Mouse (Mus musculus) limb, embryonic 14.5 days (tissue): Measurements from ENCODE around the gene Frmpd2. TPM values are rescaled to one million over a fixed set of nuclear protein-coding genes. Genes with fewer than 3 reads are reported as not detected.
A peak's percentile ranks its signal among the peaks of the same experiment; 100 is the strongest.

Experiments
- ATAC-seq: fragments of 200-750 bp; cut with Nextera tagmentation; 2 replicates; pipeline ENCODE4 v1.8.0; 2017; ENCODE audit warnings: low read depth, moderate number of reproducible peaks, moderate TSS enrichment; ENCODE audit not compliant: low FRiP score
- DNase-seq: peaks from one replicate; pipeline ENCODE4 v3.0.0-alpha.2; 2015; ENCODE audit warnings: low spot score
- H3K27ac ChIP-seq: fragments of 300-500 bp; sonication (generic); replicated peaks from 2 replicates; pipeline ENCODE4 v1.5.1; 2014; ENCODE audit warnings: low read depth, mild to moderate bottlenecking, low read length, moderate library complexity, mixed read lengths
- H3K27me3 ChIP-seq: fragments of 300-500 bp; sonication (generic); 2 replicates; pipeline ENCODE4 v1.6.1; 2014; ENCODE audit warnings: low read length, mixed read lengths; ENCODE audit not compliant: control insufficient read depth, insufficient read depth
- H3K36me3 ChIP-seq: fragments of 300-500 bp; sonication (generic); 2 replicates; pipeline ENCODE4 v1.6.1; 2014; ENCODE audit warnings: mild to moderate bottlenecking, low read length, moderate library complexity, mixed read lengths; ENCODE audit not compliant: control insufficient read depth, insufficient read depth
- H3K4me1 ChIP-seq: fragments of 300-500 bp; sonication (generic); 2 replicates; pipeline ENCODE4 v1.6.1; 2014; ENCODE audit warnings: antibody characterized with exemption, low read length, mixed read lengths; ENCODE audit not compliant: control insufficient read depth, insufficient read depth
- H3K4me2 ChIP-seq: fragments of 300-500 bp; sonication (generic); replicated peaks from 2 replicates; pipeline ENCODE4 v1.6.1; 2014; ENCODE audit warnings: low read depth, mild to moderate bottlenecking, low read length, moderate library complexity; ENCODE audit not compliant: severe bottlenecking
- H3K4me3 ChIP-seq: fragments of 300-500 bp; sonication (generic); replicated peaks from 2 replicates; pipeline ENCODE4 v1.5.1; 2014; ENCODE audit warnings: low read length
- H3K9ac ChIP-seq: fragments of 300-500 bp; sonication (generic); 2 replicates; pipeline ENCODE4 v1.6.1; 2014; ENCODE audit warnings: mild to moderate bottlenecking, low read depth, low read length, moderate library complexity; ENCODE audit not compliant: severe bottlenecking
- H3K9me3 ChIP-seq: fragments of 300-500 bp; sonication (generic); 2 replicates; pipeline ENCODE4 v1.6.1; 2016; ENCODE audit warnings: low read length; ENCODE audit not compliant: control insufficient read depth
- POLR2A ChIP-seq: fragments of 200-500 bp; IDR thresholded peaks from 2 replicates; pipeline ENCODE4 v1.8.0; 2012; ENCODE audit warnings: inconsistent platforms, mild to moderate bottlenecking, moderate library complexity, borderline replicate concordance; ENCODE audit not compliant: insufficient read depth, insufficient read length; ENCODE audit errors: extremely low read depth
- WGBS: fragments of 180-500 bp; shearing (Covaris S2); extraction: QIAGEN DNeasy Blood & Tissue Kit; methylation state at CpG from one replicate; pipeline ENCODE4 v1.1.7; 2014; 5-methylcytosine and 5-hydroxymethylcytosine counted together
- polyA plus RNA-seq, 2 experiments: library from polyadenylated mRNA; depleted of rRNA in 1 of 2; stranded (reverse) in 1 of 2; unstranded in 1 of 2; fragments of >200 nt; fragmentation: Nextera tagmentation in 1 of 2; extraction: Ambion mirVana in 1 of 2; gene quantifications; 2 replicates each; pipeline versions ENCODE4 v1.2.1 to v1.2.3; 2012 to 2014

Gene Frmpd2
- polyA plus RNA-seq, 2 experiments: 0.01 TPM; not detected in 1

- DNase-seq: no peak
- H3K4me3 ChIP-seq: no peak overlapping the region
- no peak overlapping the region for H3K27ac ChIP-seq
- no peak for ATAC-seq
- WGBS: 56% methylated on average over 15 of the region's 15 CpGs
- no peak for TF ChIP-seq POLR2A
- H3K36me3 ChIP-seq: no peaks in the 10 kb centered on the region
- H3K4me1 ChIP-seq: no peaks in the 10 kb centered on the region
- H3K4me2 ChIP-seq: no peak overlapping the region
- no peaks in the 10 kb centered on the region for H3K9me3 ChIP-seq
- H3K9ac ChIP-seq: no peak overlapping the region
- H3K27me3 ChIP-seq: no peaks in the 10 kb centered on the region
Observed at GRCm38 (mm10) chr14:33487805-33488550, 16.5 kb downstream of the Frmpd2 start.

GRCm38 (mm10) chr14:33495226-33495625, 23.7 kb downstream of the Frmpd2 start:
- no peak overlapping the region for H3K4me2 ChIP-seq
- WGBS: 54% methylated on average over 4 of the region's 4 CpGs
- H3K27me3 ChIP-seq: no peaks in the 10 kb centered on the region
- ATAC-seq (no peak), DNase-seq (no peak)
- H3K4me1 ChIP-seq: no peaks in the 10 kb centered on the region
- H3K27ac ChIP-seq: no peak overlapping the region
- H3K9ac ChIP-seq: no peak overlapping the region
- TF ChIP-seq POLR2A: no peak
- no peaks in the 10 kb centered on the region for H3K9me3 ChIP-seq
- H3K36me3 ChIP-seq: no peaks in the 10 kb centered on the region
- H3K4me3 ChIP-seq: no peak overlapping the region

- Histone ChIP-seq H3K9me3 (no peaks in the 10 kb centered on the region), H3K4me3 (no peak overlapping the region), H3K4me2 (no peak overlapping the region), H3K27ac (no peak overlapping the region), H3K36me3 (no peaks in the 10 kb centered on the region), H3K4me1 (no peaks in the 10 kb centered on the region), H3K27me3 (no peaks in the 10 kb centered on the region), H3K9ac (no peak overlapping the region)
- no peak for TF ChIP-seq POLR2A
- 46% methylated on average over 5 of the region's 5 CpGs for WGBS
- no peak for DNase-seq
- no peak for ATAC-seq
Observed at GRCm38 (mm10) chr14:33497418-33497817, 25.9 kb downstream of the Frmpd2 start.

- Histone ChIP-seq H3K27me3 (no peaks in the 10 kb centered on the region), H3K4me2 (no peak overlapping the region), H3K4me3 (no peak overlapping the region), H3K9ac (no peak overlapping the region), H3K4me1 (no peaks in the 10 kb centered on the region), H3K9me3 (no peaks in the 10 kb centered on the region), H3K27ac (no peak overlapping the region), H3K36me3 (no peaks in the 10 kb centered on the region)
- no peak for TF ChIP-seq POLR2A
- ATAC-seq: no peak
- no peak for DNase-seq
- WGBS: 59% methylated on average over 3 of the region's 3 CpGs
Observed at GRCm38 (mm10) chr14:33498849-33499248, 27.4 kb downstream of the Frmpd2 start.

- peak; percentile 47 for DNase-seq
- ATAC-seq: no peak
- Histone ChIP-seq H3K4me3 (no peak overlapping the region), H3K9me3 (no peaks in the 10 kb centered on the region), H3K27me3 (no peaks in the 10 kb centered on the region), H3K4me1 (no peaks in the 10 kb centered on the region), H3K9ac (no peak overlapping the region), H3K27ac (no peak overlapping the region), H3K36me3 (no peaks in the 10 kb centered on the region), H3K4me2 (no peak overlapping the region)
- TF ChIP-seq POLR2A: no peak
- WGBS: 53% methylated on average over 10 of the region's 10 CpGs
Observed at GRCm38 (mm10) chr14:33500631-33501030, 29.1 kb downstream of the Frmpd2 start.
